Mouse (Mus musculus) CD4-positive, CD25-positive, alpha-beta regulatory T cell (primary cell): ENCODE data around the gene Olfr623. TPM values are rescaled to one million over a fixed set of nuclear protein-coding genes. Genes with fewer than 3 reads are reported as not detected.

Source experiments
- polyA plus RNA-seq: library from polyadenylated mRNA; unstranded; fragments of 100-300 nt; shearing (Covaris generic); gene quantifications from one replicate; pipeline ENCODE4 v1.2.1, GENCODE M21; 2017

Gene Olfr623
- polyA plus RNA-seq = not detected

DNA sequence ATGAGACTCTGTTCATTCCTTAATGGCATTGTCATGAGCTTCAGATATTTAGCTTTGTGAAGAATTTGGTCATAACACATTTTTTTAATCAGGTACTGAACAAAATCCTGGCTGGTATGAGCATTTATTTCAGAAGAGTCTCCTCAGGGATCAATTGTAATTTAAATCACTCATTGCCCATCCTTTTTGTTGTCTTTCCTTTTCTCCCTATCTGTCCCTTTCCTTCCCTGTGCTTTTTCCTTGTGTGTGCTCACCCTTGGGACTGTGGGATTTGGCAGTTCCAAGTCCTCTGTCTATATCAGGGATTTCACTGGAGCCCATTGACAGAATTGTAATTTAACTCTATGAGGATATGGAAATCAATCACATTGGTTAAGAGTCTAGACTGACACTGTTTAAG lies at the start of gene Olfr623:
Gene Olfr623, minus strand, starts transcription at position 101 of the 400 bp plus-strand sequence.

GRCm38 (mm10) chr7:103682420-103682819 lies 18.9 kb upstream of the Olfr623 start, which contains the start of gene Olfr625-ps1:
TSS of gene Olfr625-ps1 (plus strand) at chr7:103682720.

DNA sequence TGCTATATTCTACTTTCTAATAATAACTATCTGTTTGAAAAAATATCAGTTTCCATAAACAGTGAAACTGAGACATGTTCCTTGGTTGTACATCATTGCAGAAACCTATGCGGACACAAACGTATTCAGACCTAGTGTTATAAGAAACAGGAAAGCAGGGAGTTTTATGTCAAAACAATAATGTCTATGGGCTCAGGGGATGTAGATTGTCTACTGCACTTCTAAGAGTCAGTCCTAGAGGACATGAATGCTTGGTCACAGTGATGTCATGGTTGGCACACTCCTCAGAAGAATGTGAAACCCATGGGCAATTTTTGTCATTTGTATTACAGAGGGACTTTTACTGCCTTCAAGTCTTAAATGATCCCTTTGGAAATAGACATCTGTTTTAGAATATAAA lies 7.6 kb upstream of the Olfr623 start, which contains the start of gene Olfr624:
Gene Olfr624, minus strand, starts transcription at position 101 of the 400 bp plus-strand sequence.

GRCm38 (mm10) chr7:103642602-103643001 lies 20.9 kb downstream of the Olfr623 start, which contains the start of gene Olfr622:
TSS of gene Olfr622 (minus strand) at chr7:103642702.

DNA sequence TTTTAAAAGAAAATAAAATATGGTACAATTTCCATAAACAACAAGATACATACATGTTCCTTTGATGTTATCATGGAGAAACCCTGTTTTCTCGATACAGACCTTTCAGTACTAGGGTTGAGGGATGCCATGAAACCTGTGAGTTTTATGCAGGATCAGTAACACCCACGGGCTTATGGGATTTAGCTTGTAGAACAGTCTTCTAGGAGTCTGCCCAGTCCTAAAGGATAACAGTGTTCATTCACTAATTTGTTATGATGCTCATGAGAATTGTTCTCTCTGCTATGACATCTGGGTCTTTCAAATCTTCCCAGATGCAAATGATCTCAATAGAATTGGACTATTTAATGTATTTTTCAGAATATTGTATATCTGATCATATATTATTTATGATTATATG lies 51.1 kb downstream of the Olfr623 start, which contains the start of gene Olfr620:
Gene Olfr620, minus strand, starts transcription at position 101 of the 400 bp plus-strand sequence.

Other genes starting within 250 kb of the Olfr623 start
- not detected for gene Usp17lc, start 248.6 kb downstream of the Olfr623 start, polyA plus RNA-seq
- gene Olfr605, start 218.3 kb downstream of the Olfr623 start, polyA plus RNA-seq = not detected
- gene Olfr606, start 214.7 kb downstream of the Olfr623 start, polyA plus RNA-seq = not detected
- gene Olfr607, start 199.5 kb downstream of the Olfr623 start, polyA plus RNA-seq = 0.07 TPM
- not detected for gene Olfr608, start 193.8 kb downstream of the Olfr623 start, polyA plus RNA-seq
- gene Olfr609, start 165.6 kb downstream of the Olfr623 start, polyA plus RNA-seq = not detected
- gene Olfr610, start 151.6 kb downstream of the Olfr623 start, polyA plus RNA-seq = not detected
- gene Olfr611, start 142.9 kb downstream of the Olfr623 start, polyA plus RNA-seq = not detected
- gene Olfr612, start 121.0 kb downstream of the Olfr623 start, polyA plus RNA-seq = not detected
- not detected for gene Olfr613, start 115.6 kb downstream of the Olfr623 start, polyA plus RNA-seq
- not detected for gene Olfr615, start 107.6 kb downstream of the Olfr623 start, polyA plus RNA-seq
- not detected for gene Olfr616, start 94.6 kb downstream of the Olfr623 start, polyA plus RNA-seq
- not detected for gene Olfr617, start 90.6 kb downstream of the Olfr623 start, polyA plus RNA-seq
- gene Olfr618, start 73.6 kb downstream of the Olfr623 start, polyA plus RNA-seq = not detected
- gene Olfr619, start 63.1 kb downstream of the Olfr623 start, polyA plus RNA-seq = not detected
- 0.11 TPM for gene Olfr620, start 51.2 kb downstream of the Olfr623 start, polyA plus RNA-seq
- not detected for gene Olfr622, start 21.0 kb downstream of the Olfr623 start, polyA plus RNA-seq
- 0.02 TPM for gene Olfr624, start 7.5 kb upstream of the Olfr623 start, polyA plus RNA-seq
- gene Olfr625-ps1, start 19.0 kb upstream of the Olfr623 start, polyA plus RNA-seq = not detected
- not detected for gene Olfr243, start 51.0 kb upstream of the Olfr623 start, polyA plus RNA-seq
- not detected for gene Olfr628, start 66.7 kb upstream of the Olfr623 start, polyA plus RNA-seq
- not detected for gene Olfr629, start 81.2 kb upstream of the Olfr623 start, polyA plus RNA-seq
- gene Olfr630, start 93.6 kb upstream of the Olfr623 start, polyA plus RNA-seq = not detected
- gene Olfr69, start 107.9 kb upstream of the Olfr623 start, polyA plus RNA-seq = 0.08 TPM
- gene Olfr68, start 116.0 kb upstream of the Olfr623 start, polyA plus RNA-seq = not detected
- 0.05 TPM for gene Olfr67, start 128.1 kb upstream of the Olfr623 start, polyA plus RNA-seq
- 32.1 TPM for gene Hbb-bt, start 150.3 kb upstream of the Olfr623 start, polyA plus RNA-seq
- 155 TPM for gene Hbb-bs, start 164.4 kb upstream of the Olfr623 start, polyA plus RNA-seq
- not detected for gene Hbb-bh2, start 176.8 kb upstream of the Olfr623 start, polyA plus RNA-seq
- not detected for gene Hbb-bh1, start 179.5 kb upstream of the Olfr623 start, polyA plus RNA-seq
- not detected for gene Hbb-y, start 189.5 kb upstream of the Olfr623 start, polyA plus RNA-seq
- not detected for gene Olfr66, start 222.6 kb upstream of the Olfr623 start, polyA plus RNA-seq
- gene Olfr64, start 230.8 kb upstream of the Olfr623 start, polyA plus RNA-seq = 0.07 TPM
- gene Olfr65, start 239.8 kb upstream of the Olfr623 start, polyA plus RNA-seq = not detected